Mouse (Mus musculus): ENCODE results near the gene Asic2. TPM values are rescaled to one million over a fixed set of nuclear protein-coding genes. Genes with fewer than 3 reads are reported as not detected.
A peak's percentile ranks its signal among the peaks of the same experiment; 100 is the strongest.

The Asic2 gene
- polyA plus RNA-seq, 1 experiment from 2014 or later: 17.7 TPM

GRCm38 (mm10) chr11:81671724-81672123 is 296.5 kb downstream of the Asic2 start:
- no peak for ATAC-seq (ENCODE audit: low FRiP score, low read depth)
- no peak overlapping the region for H3K4me2 ChIP-seq
- no peak overlapping the region for H3K9ac ChIP-seq

DNA sequence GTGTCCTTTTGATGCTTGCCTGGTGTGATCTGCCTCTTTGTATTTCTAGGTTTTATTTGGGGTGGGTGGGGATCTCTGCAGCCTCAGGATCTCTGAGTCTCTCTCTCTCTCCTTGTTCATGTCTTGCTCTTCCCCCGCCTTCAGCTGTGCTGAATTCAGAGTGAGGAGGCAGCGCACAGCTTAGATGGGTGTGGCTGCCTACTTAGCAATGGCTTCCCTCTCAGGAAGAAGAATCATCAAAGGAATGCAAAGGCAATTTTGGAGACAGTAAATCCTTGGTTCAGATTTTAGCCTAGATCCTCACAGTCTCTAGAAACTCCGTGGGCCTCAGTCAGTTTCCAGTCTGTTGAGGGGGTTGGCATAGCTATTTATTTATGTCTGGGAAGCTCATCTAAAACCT is 297.8 kb downstream of the Asic2 start:
- Histone ChIP-seq H3K9me3 (no peaks in the 10 kb centered on the region), H3K27ac (replicated peaks) (no peak overlapping the region), H3K4me3 (no peak overlapping the region), H3K36me3 (no peaks in the 10 kb centered on the region), H3K27me3 (no peaks in the 10 kb centered on the region), H3K4me2 (no peak overlapping the region), H3K9ac (no peak overlapping the region), H3K4me1 (replicated peaks) (no peaks in the 10 kb centered on the region)
- ATAC-seq (ENCODE audit: low FRiP score, low read depth): no peak
- 77% methylated on average over 3 of the region's 3 CpGs for WGBS

More at GRCm38 (mm10) chr11:81671724-81672123, 296.5 kb downstream of the Asic2 start:
- H3K27ac ChIP-seq (replicated peaks): no peak overlapping the region
- no peaks in the 10 kb centered on the region for H3K36me3 ChIP-seq
- H3K4me3 ChIP-seq: no peak overlapping the region
- H3K4me1 ChIP-seq (replicated peaks): no peaks in the 10 kb centered on the region
- no peaks in the 10 kb centered on the region for H3K9me3 ChIP-seq
- H3K27me3 ChIP-seq: no peaks in the 10 kb centered on the region

- no peak for ATAC-seq (ENCODE audit: low FRiP score, low read depth)
- Histone ChIP-seq H3K36me3 (no peaks in the 10 kb centered on the region), H3K27me3 (no peaks in the 10 kb centered on the region), H3K4me2 (no peak overlapping the region), H3K27ac (replicated peaks) (no peak overlapping the region), H3K9me3 (no peaks in the 10 kb centered on the region), H3K9ac (no peak overlapping the region), H3K4me3 (no peak overlapping the region), H3K4me1 (replicated peaks) (peaks cover 9% of the 10 kb centered on the region)
- 44% methylated on average over 1 of the region's 1 CpGs for WGBS
Measured at GRCm38 (mm10) chr11:81658850-81659249, 309.4 kb downstream of the Asic2 start.

GRCm38 (mm10) chr11:81657121-81657520 is 311.1 kb downstream of the Asic2 start:
- Histone ChIP-seq H3K9me3 (no peaks in the 10 kb centered on the region), H3K27me3 (no peaks in the 10 kb centered on the region), H3K9ac (no peak overlapping the region), H3K4me2 (no peak overlapping the region), H3K4me3 (no peak overlapping the region), H3K4me1 (replicated peaks) (peaks cover 9% of the 10 kb centered on the region), H3K36me3 (no peaks in the 10 kb centered on the region), H3K27ac (replicated peaks) (0 out of 2 replicates have a peak overlapping the region, but pooled peaks have one; percentile 49)
- 36% methylated on average over 2 of the region's 2 CpGs for WGBS
- no peak for ATAC-seq (ENCODE audit: low FRiP score, low read depth)

DNA sequence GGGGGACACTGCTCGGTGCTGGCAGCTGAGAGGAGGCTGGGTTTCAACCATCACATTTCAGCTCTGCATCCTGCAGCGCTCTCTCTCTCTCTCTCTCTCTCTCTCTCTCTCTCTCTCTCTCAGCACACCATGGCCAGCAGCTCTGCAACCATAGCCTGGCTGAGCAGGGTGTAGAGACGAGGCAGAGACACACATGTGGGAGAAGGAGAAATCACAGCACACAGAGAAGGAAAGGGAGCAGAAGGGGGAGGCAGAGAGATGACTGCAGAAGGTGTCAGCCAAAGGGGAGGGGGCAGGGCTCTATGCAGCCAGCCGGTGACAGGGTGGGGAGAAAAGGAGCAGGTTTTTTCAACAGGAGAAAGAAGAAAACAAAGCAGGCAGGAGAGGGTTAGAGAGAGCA is 320.4 kb downstream of the Asic2 start:
- ATAC-seq (ENCODE audit: low FRiP score, low read depth): peak; percentile 38; the same call in 1 of the 2 replicates
- Histone ChIP-seq H3K27me3 (no peaks in the 10 kb centered on the region), H3K4me1 (replicated peaks) (peaks cover 19% of the 10 kb centered on the region), H3K4me3 (no peak overlapping the region), H3K4me2 (no peak overlapping the region), H3K9me3 (no peaks in the 10 kb centered on the region), H3K36me3 (no peaks in the 10 kb centered on the region), H3K9ac (no peak overlapping the region), H3K27ac (replicated peaks) (peak overlapping the region; percentile 62)
- WGBS: 19% methylated on average over 4 of the region's 4 CpGs

- Histone ChIP-seq H3K27me3 (no peaks in the 10 kb centered on the region), H3K27ac (replicated peaks) (no peak overlapping the region), H3K36me3 (no peaks in the 10 kb centered on the region), H3K4me2 (no peak overlapping the region), H3K4me1 (replicated peaks) (peaks cover 19% of the 10 kb centered on the region), H3K9me3 (no peaks in the 10 kb centered on the region), H3K9ac (no peak overlapping the region), H3K4me3 (no peak overlapping the region)
- 87% methylated on average over 3 of the region's 3 CpGs for WGBS
- no peak for ATAC-seq (ENCODE audit: low FRiP score, low read depth)
Measured at GRCm38 (mm10) chr11:81645549-81645948, 322.7 kb downstream of the Asic2 start.

DNA sequence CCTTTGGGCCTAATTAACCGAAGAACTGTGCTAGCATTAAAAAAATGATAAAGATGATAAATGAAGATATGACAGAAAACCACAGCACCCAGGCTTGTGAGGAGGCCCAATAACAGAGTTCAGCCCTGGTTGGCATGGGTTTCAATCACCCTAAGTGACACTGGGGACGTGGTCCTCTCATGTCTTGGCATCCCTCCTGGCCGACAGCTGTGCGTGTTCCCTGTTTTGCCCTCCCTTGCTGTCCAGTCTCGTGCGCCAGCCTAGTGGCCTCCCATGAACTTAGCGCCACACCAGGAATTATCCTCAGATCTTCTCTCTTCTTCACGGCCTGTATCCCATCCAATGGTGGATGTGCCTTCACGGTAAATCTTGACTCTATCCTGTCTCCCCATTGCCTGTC is 331.9 kb downstream of the Asic2 start:
- no peak for ATAC-seq (ENCODE audit: low FRiP score, low read depth)
- Histone ChIP-seq H3K4me2 (no peak overlapping the region), H3K9ac (no peak overlapping the region), H3K9me3 (no peaks in the 10 kb centered on the region), H3K4me3 (no peak overlapping the region), H3K27me3 (no peaks in the 10 kb centered on the region), H3K36me3 (no peaks in the 10 kb centered on the region), H3K27ac (replicated peaks) (no peak overlapping the region), H3K4me1 (replicated peaks) (peaks cover 7% of the 10 kb centered on the region)
- WGBS: 90% methylated on average over 9 of the region's 9 CpGs

GRCm38 (mm10) chr11:81634360-81635350 is 333.6 kb downstream of the Asic2 start:
- Histone ChIP-seq H3K9ac (peak overlapping the region; percentile 34; the same call in 1 of the 2 replicates), H3K4me2 (peak overlapping the region; percentile 51), H3K27ac (replicated peaks) (peak overlapping the region; percentile 43), H3K9me3 (no peaks in the 10 kb centered on the region), H3K36me3 (no peaks in the 10 kb centered on the region), H3K4me3 (peak overlapping the region; percentile 23), H3K4me1 (replicated peaks) (peaks cover 7% of the 10 kb centered on the region), H3K27me3 (no peaks in the 10 kb centered on the region)
- peak; percentile 75; the same call in 1 of the 2 replicates for ATAC-seq (ENCODE audit: low FRiP score, low read depth)
- WGBS: 46% methylated on average over 25 of the region's 25 CpGs

- 50% methylated on average over 4 of the region's 4 CpGs for WGBS
- H3K4me2 ChIP-seq: no peak overlapping the region
- H3K9me3 ChIP-seq: no peaks in the 10 kb centered on the region
- H3K4me3 ChIP-seq: no peak overlapping the region
- H3K27ac ChIP-seq (replicated peaks): no peak overlapping the region
- no peak for ATAC-seq (ENCODE audit: low FRiP score, low read depth)
- no peaks in the 10 kb centered on the region for H3K27me3 ChIP-seq
- no peaks in the 10 kb centered on the region for H3K36me3 ChIP-seq
- no peaks in the 10 kb centered on the region for H3K4me1 ChIP-seq (replicated peaks)
- no peak overlapping the region for H3K9ac ChIP-seq
Measured at GRCm38 (mm10) chr11:81625199-81625598, 343.1 kb downstream of the Asic2 start.

DNA sequence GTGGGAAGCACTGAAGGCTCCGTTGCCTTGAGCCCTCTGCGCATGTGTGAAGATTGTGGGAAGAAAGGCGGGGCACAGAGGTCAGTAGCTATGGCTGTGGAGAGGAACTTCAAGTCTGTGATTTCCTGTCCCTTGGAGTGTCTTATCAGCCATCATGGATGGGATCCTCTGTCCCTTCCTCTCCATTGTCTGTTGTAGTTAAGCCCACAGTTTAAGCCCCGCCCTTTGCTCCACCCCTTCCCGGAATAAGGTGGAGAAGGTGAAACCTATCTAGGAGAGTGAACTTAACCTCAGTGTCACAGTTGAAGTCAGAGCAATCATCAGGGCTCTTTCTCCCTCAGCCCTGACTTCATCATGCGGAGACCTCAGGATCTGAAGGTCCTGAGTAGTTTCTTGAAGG is 347.7 kb downstream of the Asic2 start:
- no peak overlapping the region for H3K27ac ChIP-seq (replicated peaks)
- no peak overlapping the region for H3K4me2 ChIP-seq
- H3K9me3 ChIP-seq: no peaks in the 10 kb centered on the region
- H3K4me3 ChIP-seq: no peak overlapping the region
- no peaks in the 10 kb centered on the region for H3K4me1 ChIP-seq (replicated peaks)
- no peak overlapping the region for H3K9ac ChIP-seq
- H3K36me3 ChIP-seq: no peaks in the 10 kb centered on the region
- 73% methylated on average over 6 of the region's 6 CpGs for WGBS
- no peaks in the 10 kb centered on the region for H3K27me3 ChIP-seq
- ATAC-seq (ENCODE audit: low FRiP score, low read depth): no peak

DNA sequence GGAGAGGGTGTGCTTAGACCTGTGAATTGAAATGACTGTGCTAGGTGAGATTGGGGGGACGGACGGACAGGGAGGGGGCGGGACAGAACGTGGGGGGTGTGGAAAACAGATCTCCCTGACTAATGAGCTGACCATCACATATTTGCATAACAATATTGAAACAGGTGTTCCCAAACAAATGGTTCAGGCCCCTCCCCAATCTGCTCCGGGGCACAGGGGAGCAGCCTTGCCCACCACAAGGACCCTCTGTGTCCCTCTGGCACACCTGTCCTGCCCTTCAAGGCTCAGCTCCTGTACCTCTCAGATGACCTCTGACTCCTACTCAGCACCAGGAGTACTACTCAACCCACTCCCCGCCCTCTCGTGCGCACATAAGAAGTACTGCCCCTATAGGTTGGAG is 351.8 kb downstream of the Asic2 start:
- Histone ChIP-seq H3K9me3 (no peaks in the 10 kb centered on the region), H3K4me3 (no peak overlapping the region), H3K4me2 (no peak overlapping the region), H3K9ac (no peak overlapping the region), H3K4me1 (replicated peaks) (peaks cover 25% of the 10 kb centered on the region), H3K36me3 (no peaks in the 10 kb centered on the region), H3K27ac (replicated peaks) (no peak overlapping the region), H3K27me3 (no peaks in the 10 kb centered on the region)
- 79% methylated on average over 8 of the region's 8 CpGs for WGBS
- ATAC-seq (ENCODE audit: low FRiP score, low read depth): no peak

- Histone ChIP-seq H3K36me3 (no peaks in the 10 kb centered on the region), H3K27me3 (no peaks in the 10 kb centered on the region), H3K9ac (peak overlapping the region; percentile 1; the same call in 1 of the 2 replicates), H3K27ac (replicated peaks) (peak overlapping the region; percentile 39; the same call in 1 of the 2 replicates), H3K4me1 (replicated peaks) (peaks cover 28% of the 10 kb centered on the region), H3K4me2 (peak overlapping the region; percentile 58), H3K4me3 (0 out of 2 replicates have a peak overlapping the region, but pooled peaks have one; percentile 24), H3K9me3 (no peaks in the 10 kb centered on the region)
- no peak for ATAC-seq (ENCODE audit: low FRiP score, low read depth)
- 31% methylated on average over 10 of the region's 10 CpGs for WGBS
Measured at GRCm38 (mm10) chr11:81613869-81614620, 354.2 kb downstream of the Asic2 start.
